Mouse (Mus musculus) myocyte (in vitro differentiated cells): ENCODE measurements at regions not wholly inside any gene's neighbourhood (a gene's known extent, or its start where the extent isn't known, plus 50 kb on each side); places are given as distances from the start of the nearest gene placed in this dataset.

Experiments used
- CEBPB ChIP-seq: IDR thresholded peaks from 2 replicates; pipeline ENCODE4 v1.6.1; 2011; ENCODE audit warnings: mild to moderate bottlenecking, moderate library complexity; ENCODE audit not compliant: poor library complexity, insufficient read depth, severe bottlenecking
- E2F4 ChIP-seq: IDR thresholded peaks from one replicate; pipeline ENCODE4 v1.6.1; 2011; ENCODE audit warnings: mild to moderate bottlenecking, control low read depth, moderate library complexity; ENCODE audit not compliant: insufficient read depth
- MAX ChIP-seq: IDR thresholded peaks from one replicate; pipeline ENCODE4 v1.6.1; 2011; ENCODE audit warnings: low read depth, mild to moderate bottlenecking, control low read depth
- MYOD1 ChIP-seq, 3 experiments: IDR thresholded peaks; one replicate each; pipeline ENCODE4 v1.6.1; 2011; ENCODE audit warnings: control low read depth in 2 of 3, low read depth in 2 of 3, mild to moderate bottlenecking in 2 of 3, moderate library complexity in 1 of 3; ENCODE audit not compliant: insufficient read length in 2 of 3, control insufficient read depth in 1 of 3
- MYOG ChIP-seq, 3 experiments: IDR thresholded peaks; one replicate each; pipeline ENCODE4 v1.6.1; 2011; ENCODE audit warnings: control low read depth in 2 of 3, low read depth in 2 of 3, mild to moderate bottlenecking in 2 of 3; ENCODE audit not compliant: insufficient read length in 2 of 3, control insufficient read depth in 1 of 3, insufficient read depth in 1 of 3
- POLR2A ChIP-seq: IDR thresholded peaks from one replicate; pipeline ENCODE4 v1.6.1; 2011; ENCODE audit warnings: low read depth, mild to moderate bottlenecking, control low read depth, moderate library complexity; ENCODE audit not compliant: insufficient read length
- POLR2AphosphoS2 ChIP-seq: IDR thresholded peaks from one replicate; pipeline ENCODE4 v1.6.1; 2011; ENCODE audit warnings: low read depth, control low read depth; ENCODE audit not compliant: insufficient read length
- REST ChIP-seq: IDR thresholded peaks from one replicate; pipeline ENCODE4 v1.6.1; 2011; ENCODE audit warnings: mild to moderate bottlenecking, control low read depth, moderate library complexity; ENCODE audit not compliant: insufficient read depth, insufficient read length
- SRF ChIP-seq: IDR thresholded peaks from one replicate; pipeline ENCODE4 v1.6.1; 2011; ENCODE audit warnings: low read depth; ENCODE audit not compliant: control insufficient read depth, insufficient read length
- TCF12 ChIP-seq: IDR thresholded peaks from one replicate; pipeline ENCODE4 v1.6.1; 2011; ENCODE audit warnings: mild to moderate bottlenecking, control low read depth; ENCODE audit not compliant: poor library complexity, insufficient read depth, severe bottlenecking
- TCF3 ChIP-seq: IDR thresholded peaks from one replicate; pipeline ENCODE4 v1.6.1; 2011; ENCODE audit warnings: low read depth, control low read depth; ENCODE audit not compliant: insufficient read length
- USF1 ChIP-seq: IDR thresholded peaks from one replicate; pipeline ENCODE4 v1.6.1; 2011; ENCODE audit warnings: low read depth, mild to moderate bottlenecking, control low read depth, moderate library complexity

- TF ChIP-seq POLR2A = no peak
- no peak for TF ChIP-seq POLR2AphosphoS2
- TF ChIP-seq MAX = no peak
- TF ChIP-seq TCF3 = no peak
- TF ChIP-seq REST = no peak
- TF ChIP-seq E2F4 = no peak
- no peak for TF ChIP-seq USF1
- no peak for TF ChIP-seq SRF
- TF ChIP-seq MYOD1 (IDR thresholded peaks at IDR 0.05; ENCODE audit: control insufficient read depth in 1 of 3, insufficient read length in 2 of 3, low read depth in 2 of 3) = no peak
- TF ChIP-seq TCF12 = no peak
- no peak for TF ChIP-seq MYOG (IDR thresholded peaks at IDR 0.05; ENCODE audit: control insufficient read depth in 1 of 3, insufficient read depth in 1 of 3, insufficient read length in 2 of 3, low read depth in 2 of 3)
- no peak for TF ChIP-seq CEBPB
These were observed 484.0 kb upstream of the Cblb start for GRCm38 (mm10) chr16:51547032-51547431.
